Mouse (Mus musculus) CD4-positive, CD25-positive, alpha-beta regulatory T cell, adult 9 weeks (primary cell): Measurements from ENCODE around the gene 1700012A03Rik. TPM values are rescaled to one million over a fixed set of nuclear protein-coding genes. Genes with fewer than 3 reads are reported as not detected.

ENCODE experiments used
- polyA plus RNA-seq: library from polyadenylated mRNA; unstranded; fragments of 100-300 nt; shearing (Covaris generic); gene quantifications from one replicate; pipeline ENCODE4 v1.2.1, GENCODE M21; 2017

Gene 1700012A03Rik
- polyA plus RNA-seq, result not detected

DNA sequence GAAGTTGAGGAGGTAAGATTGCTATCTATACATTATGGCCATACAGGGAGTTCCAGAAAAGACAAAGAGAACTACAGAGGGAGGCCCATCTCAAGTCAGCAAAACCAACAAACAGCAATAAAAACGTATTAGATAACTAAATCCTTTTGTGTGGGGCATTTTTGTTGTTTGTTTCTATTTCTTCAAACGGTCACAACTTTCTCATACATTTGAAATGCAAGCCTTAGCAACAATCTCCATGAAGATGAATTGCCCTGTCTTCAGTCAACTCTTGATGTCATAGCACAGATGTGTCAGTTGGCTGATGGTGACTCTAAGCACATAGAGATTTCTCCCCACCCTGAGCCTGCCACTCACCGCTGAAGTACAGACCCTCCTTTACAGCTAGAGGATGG lies at the start of gene 1700012A03Rik:
TSS of gene 1700012A03Rik (plus strand) at position 296 of the 395 bp plus-strand sequence.

